Mouse (Mus musculus): ENCODE measurements around the gene Hpcal1. TPM values are rescaled to one million over a fixed set of nuclear protein-coding genes. Genes with fewer than 3 reads are reported as not detected.
A peak's percentile ranks its signal among the peaks of the same experiment; 100 is the strongest.
"Not testable (repeated sequence)": the region's sequence is repeated elsewhere in the genome, so short reads cannot be mapped to it uniquely, and the experiment has no call there.

Gene Hpcal1
- polyA plus RNA-seq, 1 experiment from 2014 or later: 39.1 TPM

- WGBS: 73% methylated on average over 2 of the region's 2 CpGs
- no peak overlapping the region for H3K4me2 ChIP-seq
- no peak overlapping the region for H3K27ac ChIP-seq (ENCODE audit: low read depth, low read length)
- no peaks in the 10 kb centered on the region for H3K27me3 ChIP-seq (ENCODE audit: control insufficient read depth, insufficient read depth, low read length)
- no peaks in the 10 kb centered on the region for H3K4me1 ChIP-seq (ENCODE audit: control insufficient read depth, insufficient read depth, low read length)
- no peaks in the 10 kb centered on the region for H3K36me3 ChIP-seq (ENCODE audit: control insufficient read depth, insufficient read depth, low read length)
- DNase-seq (ENCODE audit: low spot score, missing footprints) (no peak), ATAC-seq (ENCODE audit: low FRiP score) (no peak)
- no peak overlapping the region for H3K9ac ChIP-seq (ENCODE audit: low read length)
- no peaks in the 10 kb centered on the region for H3K9me3 ChIP-seq (ENCODE audit: control insufficient read depth, low read length)
- H3K4me3 ChIP-seq (ENCODE audit: low read depth, low read length): no peak overlapping the region
These were observed 79.0 kb downstream of the Hpcal1 start for GRCm38 (mm10) chr12:17769476-17770172.

- no peaks in the 10 kb centered on the region for H3K27me3 ChIP-seq (ENCODE audit: control insufficient read depth, insufficient read depth, low read length)
- H3K4me1 ChIP-seq (ENCODE audit: control insufficient read depth, insufficient read depth, low read length): no peaks in the 10 kb centered on the region
- H3K9me3 ChIP-seq (ENCODE audit: control insufficient read depth, low read length): no peaks in the 10 kb centered on the region
- H3K36me3 ChIP-seq (ENCODE audit: control insufficient read depth, insufficient read depth, low read length): no peaks in the 10 kb centered on the region
- H3K9ac ChIP-seq (ENCODE audit: low read length): no peak overlapping the region
- H3K27ac ChIP-seq (ENCODE audit: low read depth, low read length): no peak overlapping the region
- 77% methylated on average over 2 of the region's 2 CpGs for WGBS
- H3K4me2 ChIP-seq: no peak overlapping the region
- H3K4me3 ChIP-seq (ENCODE audit: low read depth, low read length): no peak overlapping the region
- DNase-seq (ENCODE audit: low spot score, missing footprints): peak; percentile 68
- ATAC-seq (ENCODE audit: low FRiP score): no peak
These were observed 79.9 kb downstream of the Hpcal1 start for GRCm38 (mm10) chr12:17770538-17770937.

- H3K9me3 ChIP-seq (ENCODE audit: control insufficient read depth, low read length); H3K4me3 ChIP-seq (ENCODE audit: low read depth, low read length); H3K27me3 ChIP-seq (ENCODE audit: control insufficient read depth, insufficient read depth, low read length); ATAC-seq (ENCODE audit: low FRiP score); H3K4me2 ChIP-seq; H3K4me1 ChIP-seq (ENCODE audit: control insufficient read depth, insufficient read depth, low read length); H3K36me3 ChIP-seq (ENCODE audit: control insufficient read depth, insufficient read depth, low read length); H3K27ac ChIP-seq (ENCODE audit: low read depth, low read length); H3K9ac ChIP-seq (ENCODE audit: low read length); DNase-seq (ENCODE audit: low spot score, missing footprints): not testable (repeated sequence)
- 84% methylated on average over 5 of the region's 5 CpGs for WGBS
These were observed 83.1 kb downstream of the Hpcal1 start for GRCm38 (mm10) chr12:17773721-17774120.

GRCm38 (mm10) chr12:17774842-17775241 lies 84.2 kb downstream of the Hpcal1 start:
- not testable (repeated sequence) for H3K27ac ChIP-seq (ENCODE audit: low read depth, low read length); H3K4me3 ChIP-seq (ENCODE audit: low read depth, low read length); H3K27me3 ChIP-seq (ENCODE audit: control insufficient read depth, insufficient read depth, low read length); H3K36me3 ChIP-seq (ENCODE audit: control insufficient read depth, insufficient read depth, low read length); H3K9ac ChIP-seq (ENCODE audit: low read length); H3K4me1 ChIP-seq (ENCODE audit: control insufficient read depth, insufficient read depth, low read length); H3K9me3 ChIP-seq (ENCODE audit: control insufficient read depth, low read length); ATAC-seq (ENCODE audit: low FRiP score); H3K4me2 ChIP-seq
- DNase-seq (ENCODE audit: low spot score, missing footprints): peak; percentile 44
- 79% methylated on average over 3 of the region's 3 CpGs for WGBS

- peak; percentile 27; the same call in 1 of the 2 replicates for ATAC-seq (ENCODE audit: low FRiP score)
These were observed 87.7 kb downstream of the Hpcal1 start for GRCm38 (mm10) chr12:17778320-17778719.

GRCm38 (mm10) chr12:17779093-17779492 lies 88.4 kb downstream of the Hpcal1 start:
- Histone ChIP-seq H3K4me1 (ENCODE audit: control insufficient read depth, insufficient read depth, low read length) (0 out of 2 replicates have a peak, but pooled peaks cover 2% of the 10 kb centered on the region), H3K4me2 (no peak overlapping the region), H3K27me3 (ENCODE audit: control insufficient read depth, insufficient read depth, low read length) (no peaks in the 10 kb centered on the region), H3K36me3 (ENCODE audit: control insufficient read depth, insufficient read depth, low read length) (no peaks in the 10 kb centered on the region), H3K9ac (ENCODE audit: low read length) (no peak overlapping the region), H3K4me3 (ENCODE audit: low read depth, low read length) (no peak overlapping the region), H3K27ac (ENCODE audit: low read depth, low read length) (no peak overlapping the region), H3K9me3 (ENCODE audit: control insufficient read depth, low read length) (no peaks in the 10 kb centered on the region)
- WGBS: 19% methylated on average over 3 of the region's 3 CpGs
- ATAC-seq (ENCODE audit: low FRiP score): no peak
- peak; percentile 28 for DNase-seq (ENCODE audit: low spot score, missing footprints)

More at GRCm38 (mm10) chr12:17778320-17778719, 87.7 kb downstream of the Hpcal1 start:
- no peak overlapping the region for H3K9ac ChIP-seq (ENCODE audit: low read length)
- no peaks in the 10 kb centered on the region for H3K9me3 ChIP-seq (ENCODE audit: control insufficient read depth, low read length)
- 0 out of 2 replicates have a peak, but pooled peaks cover 2% of the 10 kb centered on the region for H3K4me1 ChIP-seq (ENCODE audit: control insufficient read depth, insufficient read depth, low read length)
- H3K4me2 ChIP-seq: no peak overlapping the region
- 0% methylated on average over 2 of the region's 3 CpGs for WGBS
- DNase-seq (ENCODE audit: low spot score, missing footprints): peak; percentile 84
- no peak overlapping the region for H3K27ac ChIP-seq (ENCODE audit: low read depth, low read length)
- H3K36me3 ChIP-seq (ENCODE audit: control insufficient read depth, insufficient read depth, low read length): no peaks in the 10 kb centered on the region
- H3K27me3 ChIP-seq (ENCODE audit: control insufficient read depth, insufficient read depth, low read length): no peaks in the 10 kb centered on the region
- H3K4me3 ChIP-seq (ENCODE audit: low read depth, low read length): no peak overlapping the region

- no peak overlapping the region for H3K4me2 ChIP-seq
- no peaks in the 10 kb centered on the region for H3K9me3 ChIP-seq (ENCODE audit: control insufficient read depth, low read length)
- DNase-seq (ENCODE audit: low spot score, missing footprints) (no peak), ATAC-seq (ENCODE audit: low FRiP score) (no peak)
- WGBS: 53% methylated on average over 3 of the region's 3 CpGs
- H3K27ac ChIP-seq (ENCODE audit: low read depth, low read length): no peak overlapping the region
- H3K9ac ChIP-seq (ENCODE audit: low read length): no peak overlapping the region
- no peaks in the 10 kb centered on the region for H3K4me1 ChIP-seq (ENCODE audit: control insufficient read depth, insufficient read depth, low read length)
- H3K36me3 ChIP-seq (ENCODE audit: control insufficient read depth, insufficient read depth, low read length): no peaks in the 10 kb centered on the region
- no peak overlapping the region for H3K4me3 ChIP-seq (ENCODE audit: low read depth, low read length)
- H3K27me3 ChIP-seq (ENCODE audit: control insufficient read depth, insufficient read depth, low read length): no peaks in the 10 kb centered on the region
These were observed 98.8 kb downstream of the Hpcal1 start for GRCm38 (mm10) chr12:17789486-17789885.

- Histone ChIP-seq H3K27ac (ENCODE audit: low read depth, low read length) (no peak overlapping the region), H3K9me3 (ENCODE audit: control insufficient read depth, low read length) (no peaks in the 10 kb centered on the region), H3K4me2 (no peak overlapping the region), H3K4me1 (ENCODE audit: control insufficient read depth, insufficient read depth, low read length) (no peaks in the 10 kb centered on the region), H3K4me3 (ENCODE audit: low read depth, low read length) (no peak overlapping the region), H3K36me3 (ENCODE audit: control insufficient read depth, insufficient read depth, low read length) (no peaks in the 10 kb centered on the region), H3K9ac (ENCODE audit: low read length) (no peak overlapping the region), H3K27me3 (ENCODE audit: control insufficient read depth, insufficient read depth, low read length) (no peaks in the 10 kb centered on the region)
- 90% methylated on average over 6 of the region's 6 CpGs for WGBS
- no peak for DNase-seq (ENCODE audit: low spot score, missing footprints)
- no peak for ATAC-seq (ENCODE audit: low FRiP score)
These were observed 100.5 kb downstream of the Hpcal1 start for GRCm38 (mm10) chr12:17791111-17791510.

GRCm38 (mm10) chr12:17792756-17793155 lies 102.1 kb downstream of the Hpcal1 start:
- no peak overlapping the region for H3K4me3 ChIP-seq (ENCODE audit: low read depth, low read length)
- H3K4me1 ChIP-seq (ENCODE audit: control insufficient read depth, insufficient read depth, low read length): no peaks in the 10 kb centered on the region
- no peak overlapping the region for H3K9ac ChIP-seq (ENCODE audit: low read length)
- H3K9me3 ChIP-seq (ENCODE audit: control insufficient read depth, low read length): no peaks in the 10 kb centered on the region
- H3K27ac ChIP-seq (ENCODE audit: low read depth, low read length): no peak overlapping the region
- WGBS: 88% methylated on average over 1 of the region's 1 CpGs
- no peak overlapping the region for H3K4me2 ChIP-seq
- H3K27me3 ChIP-seq (ENCODE audit: control insufficient read depth, insufficient read depth, low read length): no peaks in the 10 kb centered on the region
- ATAC-seq (ENCODE audit: low FRiP score): no peak
- no peaks in the 10 kb centered on the region for H3K36me3 ChIP-seq (ENCODE audit: control insufficient read depth, insufficient read depth, low read length)
- DNase-seq (ENCODE audit: low spot score, missing footprints): no peak

Measured in midbrain, embryonic 11.5 days (tissue).